Mouse (Mus musculus) liver, embryonic 16.5 days (tissue): Measurements from ENCODE around the gene Nmrk2. TPM values are rescaled to one million over a fixed set of nuclear protein-coding genes. Genes with fewer than 3 reads are reported as not detected.

Experiments used
- ATAC-seq: fragments of 200-750 bp; cut with Nextera tagmentation; 2 replicates; pipeline ENCODE4 v1.8.0; 2017; ENCODE audit warnings: low read depth, mild to moderate bottlenecking, moderate number of reproducible peaks, moderate library complexity
- H3K27ac ChIP-seq: fragments of 300-500 bp; sonication (generic); 2 replicates; pipeline ENCODE4 v1.5.1; 2014; ENCODE audit warnings: mild to moderate bottlenecking, low read length
- H3K27me3 ChIP-seq: fragments of 300-500 bp; sonication (generic); 2 replicates; pipeline ENCODE4 v1.6.1; 2014; ENCODE audit warnings: low read depth, low read length, mixed read lengths; ENCODE audit not compliant: control insufficient read depth, insufficient read depth
- H3K36me3 ChIP-seq: fragments of 300-500 bp; sonication (generic); 2 replicates; pipeline ENCODE4 v1.6.1; 2014; ENCODE audit warnings: mild to moderate bottlenecking; ENCODE audit not compliant: control insufficient read depth, insufficient read depth
- H3K4me1 ChIP-seq: fragments of 300-500 bp; sonication (generic); 2 replicates; pipeline ENCODE4 v1.6.1; 2014; ENCODE audit warnings: low read depth, low read length, mixed read lengths; ENCODE audit not compliant: control insufficient read depth
- H3K4me2 ChIP-seq: fragments of 300-500 bp; sonication (generic); 2 replicates; pipeline ENCODE4 v1.6.1; 2014; ENCODE audit warnings: low read depth, low read length, mixed read lengths
- H3K4me3 ChIP-seq: fragments of 300-500 bp; sonication (generic); 2 replicates; pipeline ENCODE4 v1.5.1; 2014; ENCODE audit warnings: low read depth, mild to moderate bottlenecking, low read length
- H3K9ac ChIP-seq: fragments of 300-500 bp; sonication (generic); 2 replicates; pipeline ENCODE4 v1.6.1; 2014; ENCODE audit warnings: low read depth, low read length
- H3K9me3 ChIP-seq: fragments of 300-500 bp; sonication (generic); replicated peaks from 2 replicates; pipeline ENCODE4 v1.6.1; 2016; ENCODE audit warnings: low read length; ENCODE audit not compliant: control insufficient read depth
- WGBS: fragments of 180-500 bp; shearing (Covaris S2); extraction: QIAGEN DNeasy Blood & Tissue Kit; methylation state at CpG from one replicate; pipeline ENCODE4 v1.1.7; 2014; ENCODE audit not compliant: insufficient replicate concordance; 5-methylcytosine and 5-hydroxymethylcytosine counted together
- polyA plus RNA-seq: library from polyadenylated mRNA; unstranded; fragments of >200 nt; fragmentation: Nextera tagmentation; extraction: Ambion mirVana; gene quantifications from 2 replicates; pipeline ENCODE4 v1.2.1, GENCODE M21; 2015

Gene Nmrk2
- polyA plus RNA-seq, 1 experiment from 2014 or later, result 0.05 TPM

- Histone ChIP-seq H3K9me3 (no peaks in the 10 kb centered on the region), H3K4me2 (peak overlapping the region; percentile 91), H3K27me3 (peaks cover 48% of the 10 kb centered on the region), H3K27ac (peak overlapping the region; percentile 84), H3K9ac (peak overlapping the region; percentile 73), H3K4me3 (peak overlapping the region; percentile 72), H3K4me1 (peaks cover 34% of the 10 kb centered on the region), H3K36me3 (peaks cover 6% of the 10 kb centered on the region)
- 5% methylated on average over 19 of the region's 19 CpGs for WGBS
- ATAC-seq, result peak; percentile 2; the same call in 1 of the 2 replicates
Measured at GRCm38 (mm10) chr10:81192968-81193501, 8.8 kb downstream of the Nmrk2 start.

GRCm38 (mm10) chr10:81192270-81192967 is 9.4 kb downstream of the Nmrk2 start:
- peak; percentile 86 for ATAC-seq
- no peaks in the 10 kb centered on the region for H3K9me3 ChIP-seq
- H3K4me3 ChIP-seq, result peak overlapping the region; percentile 72
- peaks cover 34% of the 10 kb centered on the region for H3K4me1 ChIP-seq
- WGBS, result 1% methylated on average over 92 of the region's 93 CpGs
- H3K27me3 ChIP-seq, result peaks cover 46% of the 10 kb centered on the region
- H3K27ac ChIP-seq, result peak overlapping the region; percentile 84
- peak overlapping the region; percentile 91 for H3K4me2 ChIP-seq
- peak overlapping the region; percentile 73 for H3K9ac ChIP-seq
- peaks cover 6% of the 10 kb centered on the region for H3K36me3 ChIP-seq

GRCm38 (mm10) chr10:81191342-81191982 is 10.4 kb downstream of the Nmrk2 start:
- Histone ChIP-seq H3K27me3 (peaks cover 37% of the 10 kb centered on the region), H3K9ac (no peak overlapping the region), H3K27ac (no peak overlapping the region), H3K36me3 (peaks cover 6% of the 10 kb centered on the region), H3K4me3 (no peak overlapping the region), H3K9me3 (no peaks in the 10 kb centered on the region), H3K4me1 (peaks cover 34% of the 10 kb centered on the region), H3K4me2 (peak overlapping the region; percentile 91)
- no peak for ATAC-seq
- WGBS, result 60% methylated on average over 18 of the region's 18 CpGs

GRCm38 (mm10) chr10:81190912-81191321 is 10.9 kb downstream of the Nmrk2 start:
- H3K4me2 ChIP-seq, result no peak overlapping the region
- peaks cover 6% of the 10 kb centered on the region for H3K36me3 ChIP-seq
- H3K4me3 ChIP-seq, result no peak overlapping the region
- H3K27ac ChIP-seq, result no peak overlapping the region
- 24% methylated on average over 6 of the region's 6 CpGs for WGBS
- H3K9me3 ChIP-seq, result no peaks in the 10 kb centered on the region
- H3K4me1 ChIP-seq, result peaks cover 34% of the 10 kb centered on the region
- no peak for ATAC-seq
- H3K9ac ChIP-seq, result no peak overlapping the region
- peaks cover 32% of the 10 kb centered on the region for H3K27me3 ChIP-seq

- H3K4me2 ChIP-seq, result no peak overlapping the region
- peaks cover 26% of the 10 kb centered on the region for H3K27me3 ChIP-seq
- H3K9ac ChIP-seq, result no peak overlapping the region
- H3K4me1 ChIP-seq, result peaks cover 34% of the 10 kb centered on the region
- no peak overlapping the region; the same call in 1 of the 2 replicates for H3K27ac ChIP-seq
- 66% methylated on average over 31 of the region's 31 CpGs for WGBS
- peaks cover 6% of the 10 kb centered on the region for H3K36me3 ChIP-seq
- no peaks in the 10 kb centered on the region for H3K9me3 ChIP-seq
- no peak for ATAC-seq
- H3K4me3 ChIP-seq, result no peak overlapping the region
Measured at GRCm38 (mm10) chr10:81190236-81190911, 11.5 kb downstream of the Nmrk2 start.

GRCm38 (mm10) chr10:81189821-81190220 is 12.0 kb downstream of the Nmrk2 start:
- peaks cover 34% of the 10 kb centered on the region for H3K4me1 ChIP-seq
- H3K27ac ChIP-seq, result no peak overlapping the region
- peaks cover 6% of the 10 kb centered on the region for H3K36me3 ChIP-seq
- 81% methylated on average over 26 of the region's 26 CpGs for WGBS
- ATAC-seq, result no peak
- H3K4me2 ChIP-seq, result no peak overlapping the region
- H3K9me3 ChIP-seq, result no peaks in the 10 kb centered on the region
- H3K4me3 ChIP-seq, result no peak overlapping the region
- no peak overlapping the region for H3K9ac ChIP-seq
- H3K27me3 ChIP-seq, result peaks cover 21% of the 10 kb centered on the region

GRCm38 (mm10) chr10:81187161-81187560 is 14.7 kb downstream of the Nmrk2 start:
- no peak for ATAC-seq
- H3K27ac ChIP-seq, result no peak overlapping the region
- no peak overlapping the region for H3K4me3 ChIP-seq
- no peaks in the 10 kb centered on the region for H3K9me3 ChIP-seq
- peaks cover 10% of the 10 kb centered on the region for H3K36me3 ChIP-seq
- WGBS, result 82% methylated on average over 9 of the region's 9 CpGs
- no peaks in the 10 kb centered on the region for H3K27me3 ChIP-seq
- no peak overlapping the region for H3K4me2 ChIP-seq
- peaks cover 24% of the 10 kb centered on the region for H3K4me1 ChIP-seq
- H3K9ac ChIP-seq, result no peak overlapping the region

- H3K9ac ChIP-seq, result no peak overlapping the region
- peaks cover 11% of the 10 kb centered on the region for H3K4me1 ChIP-seq
- H3K4me2 ChIP-seq, result no peak overlapping the region
- no peak for ATAC-seq
- H3K27ac ChIP-seq, result no peak overlapping the region
- H3K9me3 ChIP-seq, result no peaks in the 10 kb centered on the region
- no peaks in the 10 kb centered on the region for H3K27me3 ChIP-seq
- 59% methylated on average over 4 of the region's 4 CpGs for WGBS
- H3K36me3 ChIP-seq, result peaks cover 28% of the 10 kb centered on the region
- H3K4me3 ChIP-seq, result no peak overlapping the region
Measured at GRCm38 (mm10) chr10:81184765-81185164, 17.1 kb downstream of the Nmrk2 start.
